Mouse (Mus musculus) hindbrain, embryonic 16.5 days (tissue): Measurements from ENCODE around the gene Dnajc8. TPM values are rescaled to one million over a fixed set of nuclear protein-coding genes. Genes with fewer than 3 reads are reported as not detected.

Experiments
- ATAC-seq: fragments of 200-750 bp; cut with Nextera tagmentation; 2 replicates; pipeline ENCODE4 v1.8.0; 2017; ENCODE audit warnings: moderate TSS enrichment, moderate library complexity
- H3K27ac ChIP-seq: fragments of 300-500 bp; sonication (generic); 2 replicates; pipeline ENCODE4 v1.5.1; 2014; ENCODE audit warnings: low read depth, mild to moderate bottlenecking, control low read depth, low read length, moderate library complexity
- H3K27me3 ChIP-seq: fragments of 300-500 bp; sonication (generic); replicated peaks from 2 replicates; pipeline ENCODE4 v1.6.1; 2014; ENCODE audit warnings: low read length; ENCODE audit not compliant: control insufficient read depth, insufficient read depth
- H3K36me3 ChIP-seq: fragments of 300-500 bp; sonication (generic); 2 replicates; pipeline ENCODE4 v1.6.1; 2014; ENCODE audit warnings: mild to moderate bottlenecking, low read length, moderate library complexity, mixed read lengths; ENCODE audit not compliant: control insufficient read depth, insufficient read depth
- H3K4me1 ChIP-seq: fragments of 300-500 bp; sonication (generic); 2 replicates; pipeline ENCODE4 v1.6.1; 2014; ENCODE audit warnings: low read depth, low read length; ENCODE audit not compliant: control insufficient read depth, insufficient read depth
- H3K4me2 ChIP-seq: fragments of 300-500 bp; sonication (generic); 2 replicates; pipeline ENCODE4 v1.6.1; 2014; ENCODE audit warnings: mild to moderate bottlenecking, low read length, control low read depth, moderate library complexity
- H3K4me3 ChIP-seq: fragments of 300-500 bp; sonication (generic); 2 replicates; pipeline ENCODE4 v1.5.1; 2014; ENCODE audit warnings: mild to moderate bottlenecking, low read length, control low read depth, moderate library complexity
- H3K9ac ChIP-seq: fragments of 300-500 bp; sonication (generic); 2 replicates; pipeline ENCODE4 v1.6.1; 2014; ENCODE audit warnings: low read depth, mild to moderate bottlenecking, control low read depth, low read length, moderate library complexity
- H3K9me3 ChIP-seq: fragments of 300-500 bp; sonication (generic); 2 replicates; pipeline ENCODE4 v1.6.1; 2014; ENCODE audit warnings: mild to moderate bottlenecking, low read length, moderate library complexity; ENCODE audit not compliant: control insufficient read depth
- WGBS: fragments of 180-500 bp; shearing (Covaris S2); extraction: QIAGEN DNeasy Blood & Tissue Kit; methylation state at CpG from one replicate; pipeline ENCODE4 v1.1.7; 2014; 5-methylcytosine and 5-hydroxymethylcytosine counted together
- polyA plus RNA-seq: library from polyadenylated mRNA; unstranded; fragments of >200 nt; fragmentation: Nextera tagmentation; extraction: Ambion mirVana; gene quantifications from 2 replicates; pipeline ENCODE4 v1.2.1, GENCODE M21; 2015

The Dnajc8 gene
- polyA plus RNA-seq, result 130 and 138 TPM in 2 replicates

- peaks cover 3% of the 10 kb centered on the region for H3K36me3 ChIP-seq
- H3K27ac ChIP-seq, result peak within 1 kb of the TSS; percentile 82
- H3K4me3 ChIP-seq, result peak within 1 kb of the TSS; percentile 99
- ATAC-seq, result peak; percentile 81
- H3K27me3 ChIP-seq, result no peaks in the 10 kb centered on the region
- no peaks in the 10 kb centered on the region for H3K9me3 ChIP-seq
- H3K4me2 ChIP-seq, result peak within 1 kb of the TSS; percentile 75
- peak within 1 kb of the TSS; percentile 90 for H3K9ac ChIP-seq
- H3K4me1 ChIP-seq, result peaks cover 26% of the 10 kb centered on the region
- WGBS, result under 1% methylated on average over 52 of the region's 60 CpGs
Measured at GRCm38 (mm10) chr4:132535406-132536121, at the start of gene Dnajc8. Gene Dnajc8, plus strand, starts transcription at chr4:132535550.

GRCm38 (mm10) chr4:132488521-132488920 lies 46.8 kb upstream of the Dnajc8 start:
- H3K4me2 ChIP-seq, result no peak overlapping the region
- H3K4me1 ChIP-seq, result no peaks in the 10 kb centered on the region; the same call in 1 of the 2 replicates
- no peak overlapping the region for H3K4me3 ChIP-seq
- H3K36me3 ChIP-seq, result no peaks in the 10 kb centered on the region; the same call in 1 of the 2 replicates
- H3K9ac ChIP-seq, result no peak overlapping the region
- WGBS, result 89% methylated on average over 3 of the region's 3 CpGs
- no peaks in the 10 kb centered on the region for H3K27me3 ChIP-seq
- H3K27ac ChIP-seq, result no peak overlapping the region
- H3K9me3 ChIP-seq, result no peaks in the 10 kb centered on the region
- no peak for ATAC-seq

GRCm38 (mm10) chr4:132488976-132489375 lies 46.4 kb upstream of the Dnajc8 start:
- Histone ChIP-seq H3K36me3 (no peaks in the 10 kb centered on the region; the same call in 1 of the 2 replicates), H3K4me3 (no peak overlapping the region), H3K4me1 (no peaks in the 10 kb centered on the region; the same call in 1 of the 2 replicates), H3K9me3 (no peaks in the 10 kb centered on the region), H3K4me2 (no peak overlapping the region), H3K27me3 (no peaks in the 10 kb centered on the region), H3K27ac (no peak overlapping the region), H3K9ac (no peak overlapping the region)
- ATAC-seq, result no peak
- 87% methylated on average over 6 of the region's 6 CpGs for WGBS

GRCm38 (mm10) chr4:132490273-132491010 lies 44.9 kb upstream of the Dnajc8 start:
- ATAC-seq, result no peak
- 90% methylated on average over 15 of the region's 15 CpGs for WGBS
- Histone ChIP-seq H3K4me3 (no peak overlapping the region), H3K9ac (no peak overlapping the region), H3K27ac (no peak overlapping the region), H3K9me3 (no peaks in the 10 kb centered on the region), H3K4me2 (no peak overlapping the region), H3K36me3 (no peaks in the 10 kb centered on the region; the same call in 1 of the 2 replicates), H3K4me1 (no peaks in the 10 kb centered on the region; the same call in 1 of the 2 replicates), H3K27me3 (no peaks in the 10 kb centered on the region)

GRCm38 (mm10) chr4:132491057-132491456 lies 44.3 kb upstream of the Dnajc8 start:
- Histone ChIP-seq H3K36me3 (no peaks in the 10 kb centered on the region; the same call in 1 of the 2 replicates), H3K9ac (no peak overlapping the region), H3K27ac (no peak overlapping the region), H3K4me3 (no peak overlapping the region), H3K27me3 (no peaks in the 10 kb centered on the region), H3K9me3 (no peaks in the 10 kb centered on the region), H3K4me1 (no peaks in the 10 kb centered on the region; the same call in 1 of the 2 replicates), H3K4me2 (no peak overlapping the region)
- WGBS, result 94% methylated on average over 8 of the region's 8 CpGs
- no peak for ATAC-seq

- no peak overlapping the region for H3K4me2 ChIP-seq
- WGBS, result 79% methylated on average over 6 of the region's 6 CpGs
Measured at GRCm38 (mm10) chr4:132491748-132492147, 43.6 kb upstream of the Dnajc8 start.

GRCm38 (mm10) chr4:132492178-132493060 lies 42.9 kb upstream of the Dnajc8 start:
- Histone ChIP-seq H3K36me3 (no peaks in the 10 kb centered on the region; the same call in none of the 2 replicates), H3K4me1 (no peaks in the 10 kb centered on the region; the same call in 1 of the 2 replicates), H3K9ac (no peak overlapping the region), H3K27ac (no peak overlapping the region), H3K9me3 (no peaks in the 10 kb centered on the region), H3K4me2 (no peak overlapping the region), H3K4me3 (no peak overlapping the region), H3K27me3 (no peaks in the 10 kb centered on the region)
- 50% methylated on average over 10 of the region's 10 CpGs for WGBS
- ATAC-seq, result no peak

More at GRCm38 (mm10) chr4:132491748-132492147, 43.6 kb upstream of the Dnajc8 start:
- no peak for ATAC-seq
- H3K27me3 ChIP-seq, result no peaks in the 10 kb centered on the region
- H3K27ac ChIP-seq, result no peak overlapping the region
- H3K36me3 ChIP-seq, result no peaks in the 10 kb centered on the region; the same call in 1 of the 2 replicates
- no peaks in the 10 kb centered on the region for H3K9me3 ChIP-seq
- no peak overlapping the region for H3K4me3 ChIP-seq
- H3K4me1 ChIP-seq, result no peaks in the 10 kb centered on the region; the same call in 1 of the 2 replicates
- H3K9ac ChIP-seq, result no peak overlapping the region

- ATAC-seq, result no peak
- H3K4me2 ChIP-seq, result no peak overlapping the region
- H3K4me3 ChIP-seq, result no peak overlapping the region
- H3K27ac ChIP-seq, result no peak overlapping the region
- WGBS, result 88% methylated on average over 20 of the region's 20 CpGs
- no peaks in the 10 kb centered on the region for H3K27me3 ChIP-seq
- no peaks in the 10 kb centered on the region; the same call in 1 of the 2 replicates for H3K4me1 ChIP-seq
- peaks cover 3% of the 10 kb centered on the region for H3K36me3 ChIP-seq
- H3K9ac ChIP-seq, result no peak overlapping the region
- no peaks in the 10 kb centered on the region for H3K9me3 ChIP-seq
Measured at GRCm38 (mm10) chr4:132494271-132494918, 41.0 kb upstream of the Dnajc8 start.
